Mouse (Mus musculus) brain, embryonic 14.5 days (tissue): ENCODE results near the gene Fam43b. TPM values are rescaled to one million over a fixed set of nuclear protein-coding genes. Genes with fewer than 3 reads are reported as not detected.

Experiments
- DNase-seq: peaks from one replicate; pipeline ENCODE4 v3.0.0-alpha.2; 2011; ENCODE audit warnings: low read depth
- CTCF ChIP-seq: fragments of 200-500 bp; IDR thresholded peaks from 2 replicates; pipeline ENCODE4 v1.5.1; 2012; ENCODE audit warnings: inconsistent platforms, mild to moderate bottlenecking, moderate library complexity, borderline replicate concordance; ENCODE audit not compliant: insufficient read depth, insufficient read length; ENCODE audit errors: extremely low read depth
- POLR2A ChIP-seq: fragments of 200-500 bp; IDR thresholded peaks from 2 replicates; pipeline ENCODE4 v1.6.1; 2012; ENCODE audit warnings: mild to moderate bottlenecking, inconsistent platforms, borderline replicate concordance; ENCODE audit not compliant: poor library complexity, insufficient read depth, insufficient read length, severe bottlenecking; ENCODE audit errors: extremely low read depth
- polyA plus RNA-seq: library from polyadenylated mRNA; depleted of rRNA; stranded (reverse); fragments of >200 nt; gene quantifications from 2 replicates; pipeline ENCODE4 v1.2.3, GENCODE M21; 2012; rRNA removed

The Fam43b gene
- polyA plus RNA-seq, 1 experiment, result 4.3 TPM

GRCm38 (mm10) chr4:138358176-138358575 is 38.2 kb downstream of the Fam43b start:
- TF ChIP-seq POLR2A (no peak), CTCF (no peak)
- no peak for DNase-seq

GRCm38 (mm10) chr4:138356551-138356950 is 39.8 kb downstream of the Fam43b start:
- no peak for DNase-seq
- TF ChIP-seq POLR2A (no peak), CTCF (no peak)

GRCm38 (mm10) chr4:138356141-138356540 is 40.2 kb downstream of the Fam43b start:
- TF ChIP-seq CTCF (no peak), POLR2A (no peak)
- DNase-seq, result no peak

GRCm38 (mm10) chr4:138355496-138355895 is 40.8 kb downstream of the Fam43b start:
- TF ChIP-seq CTCF (no peak), POLR2A (no peak)
- DNase-seq, result no peak

- no peak for TF ChIP-seq POLR2A
- TF ChIP-seq CTCF, result no peak
- peak; percentile 14 for DNase-seq
Measured at GRCm38 (mm10) chr4:138353438-138354171, 42.7 kb downstream of the Fam43b start.

GRCm38 (mm10) chr4:138352692-138353091 is 43.6 kb downstream of the Fam43b start:
- DNase-seq, result no peak
- TF ChIP-seq POLR2A, result no peak
- TF ChIP-seq CTCF, result no peak

- TF ChIP-seq CTCF (no peak), POLR2A (no peak)
- no peak for DNase-seq
Measured at GRCm38 (mm10) chr4:138351821-138352220, 44.5 kb downstream of the Fam43b start.

GRCm38 (mm10) chr4:138348716-138349115 is 47.6 kb downstream of the Fam43b start:
- DNase-seq, result no peak
- no peak for TF ChIP-seq POLR2A
- TF ChIP-seq CTCF, result no peak

GRCm38 (mm10) chr4:138347280-138347679 is 49.0 kb downstream of the Fam43b start:
- TF ChIP-seq CTCF (no peak), POLR2A (no peak)
- no peak for DNase-seq

GRCm38 (mm10) chr4:138344891-138345545 is 51.3 kb downstream of the Fam43b start:
- peak; percentile 41 for DNase-seq
- TF ChIP-seq POLR2A, result no peak
- TF ChIP-seq CTCF, result no peak

Other genes starting within 250 kb of the Fam43b start
- 197 and 200 TPM in 2 replicates for gene Hp1bp3, start 180.2 kb downstream of the Fam43b start, polyA plus RNA-seq
- 19.3 and 22.5 TPM in 2 replicates for gene Sh2d5, start 146.1 kb downstream of the Fam43b start, polyA plus RNA-seq
- 2.1 and 3.9 TPM in 2 replicates for gene Kif17, start 146.1 kb downstream of the Fam43b start, polyA plus RNA-seq
- 152 and 167 TPM in 2 replicates for gene Ddost, start 91.8 kb downstream of the Fam43b start, polyA plus RNA-seq
- 87.9 and 92.7 TPM in 2 replicates for gene Pink1, start 70.2 kb downstream of the Fam43b start, polyA plus RNA-seq
- gene Cda, start 28.5 kb downstream of the Fam43b start, polyA plus RNA-seq, result 1.9 and 3.2 TPM in 2 replicates
- 14.5 and 19.6 TPM in 2 replicates for gene Mul1, start 38.1 kb upstream of the Fam43b start, polyA plus RNA-seq
- 28.3 and 37.4 TPM in 2 replicates for gene Camk2n1, start 57.8 kb upstream of the Fam43b start, polyA plus RNA-seq
- 0.69 and 2.0 TPM in 2 replicates for gene Vwa5b1, start 239.4 kb upstream of the Fam43b start, polyA plus RNA-seq